Mouse (Mus musculus): ENCODE measurements around the gene Abcc4. TPM values are rescaled to one million over a fixed set of nuclear protein-coding genes. Genes with fewer than 3 reads are reported as not detected.
A peak's percentile ranks its signal among the peaks of the same experiment; 100 is the strongest.

Gene Abcc4
- polyA plus RNA-seq, 1 experiment from 2014 or later: 1.6 TPM

GRCm38 (mm10) chr14:118591477-118592403, 114.3 kb downstream of the Abcc4 start:
- Histone ChIP-seq H3K4me2 (replicated peaks) (no peak overlapping the region), H3K27ac (no peak overlapping the region), H3K9ac (replicated peaks) (no peak overlapping the region), H3K9me3 (no peaks in the 10 kb centered on the region), H3K27me3 (peaks cover 27% of the 10 kb centered on the region), H3K4me3 (replicated peaks) (no peak overlapping the region), H3K36me3 (no peaks in the 10 kb centered on the region), H3K4me1 (replicated peaks) (peaks cover 22% of the 10 kb centered on the region)
- 48% methylated on average over 20 of the region's 20 CpGs for whole genome bisulfite sequencing
- ATAC-seq: peak; percentile 90

DNA sequence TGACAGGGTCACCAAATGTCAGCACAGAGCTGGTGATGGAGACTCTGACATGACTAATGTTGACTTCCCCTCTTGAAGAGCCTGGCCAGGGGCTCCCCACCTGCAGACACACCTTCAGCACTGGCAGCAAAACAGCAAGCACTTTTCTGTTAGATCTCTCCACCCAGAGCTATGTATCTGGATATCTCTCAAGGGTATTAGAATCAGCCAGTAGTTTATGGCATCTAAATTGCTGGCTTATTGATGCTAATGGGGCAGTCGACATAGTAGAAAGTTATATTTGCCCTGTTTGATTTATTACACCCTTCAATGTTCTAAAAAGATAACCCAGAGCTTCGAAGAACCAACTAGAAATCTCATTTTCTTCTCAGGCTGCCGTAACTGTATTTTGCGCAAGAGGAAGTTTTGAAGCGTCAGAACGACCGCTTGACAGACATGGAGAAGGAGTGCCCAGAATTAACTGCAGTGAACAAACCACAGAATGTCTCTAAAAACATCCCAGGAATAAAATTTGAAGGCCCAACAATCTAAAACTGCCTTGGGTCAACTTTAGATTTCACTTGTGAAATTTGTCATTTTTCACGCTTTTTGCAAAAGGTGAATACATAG, 123.6 kb downstream of the Abcc4 start:
- H3K27me3 ChIP-seq: no peaks in the 10 kb centered on the region; the same call in 1 of the 2 replicates
- no peak overlapping the region for H3K4me3 ChIP-seq (replicated peaks)
- H3K9me3 ChIP-seq: no peaks in the 10 kb centered on the region
- no peak for ATAC-seq
- 96% methylated on average over 8 of the region's 8 CpGs for WGBS
- H3K36me3 ChIP-seq: no peaks in the 10 kb centered on the region
- H3K27ac ChIP-seq: no peak overlapping the region
- H3K4me2 ChIP-seq (replicated peaks): no peak overlapping the region
- H3K4me1 ChIP-seq (replicated peaks): no peaks in the 10 kb centered on the region
- H3K9ac ChIP-seq (replicated peaks): no peak overlapping the region

- Histone ChIP-seq H3K4me3 (replicated peaks) (no peak overlapping the region), H3K27ac (no peak overlapping the region), H3K4me1 (replicated peaks) (no peaks in the 10 kb centered on the region), H3K36me3 (no peaks in the 10 kb centered on the region), H3K27me3 (no peaks in the 10 kb centered on the region), H3K9ac (replicated peaks) (no peak overlapping the region), H3K4me2 (replicated peaks) (no peak overlapping the region), H3K9me3 (no peaks in the 10 kb centered on the region)
- WGBS: 82% methylated on average over 8 of the region's 8 CpGs
- ATAC-seq: no peak
These were observed 124.3 kb downstream of the Abcc4 start for GRCm38 (mm10) chr14:118581673-118582072.

- 94% methylated on average over 19 of the region's 19 CpGs for WGBS
- Histone ChIP-seq H3K36me3 (no peaks in the 10 kb centered on the region), H3K4me3 (replicated peaks) (no peak overlapping the region), H3K27me3 (no peaks in the 10 kb centered on the region), H3K27ac (no peak overlapping the region), H3K4me2 (replicated peaks) (no peak overlapping the region), H3K9ac (replicated peaks) (no peak overlapping the region), H3K4me1 (replicated peaks) (no peaks in the 10 kb centered on the region), H3K9me3 (no peaks in the 10 kb centered on the region)
- no peak for ATAC-seq
These were observed 126.8 kb downstream of the Abcc4 start for GRCm38 (mm10) chr14:118579013-118579728.

DNA sequence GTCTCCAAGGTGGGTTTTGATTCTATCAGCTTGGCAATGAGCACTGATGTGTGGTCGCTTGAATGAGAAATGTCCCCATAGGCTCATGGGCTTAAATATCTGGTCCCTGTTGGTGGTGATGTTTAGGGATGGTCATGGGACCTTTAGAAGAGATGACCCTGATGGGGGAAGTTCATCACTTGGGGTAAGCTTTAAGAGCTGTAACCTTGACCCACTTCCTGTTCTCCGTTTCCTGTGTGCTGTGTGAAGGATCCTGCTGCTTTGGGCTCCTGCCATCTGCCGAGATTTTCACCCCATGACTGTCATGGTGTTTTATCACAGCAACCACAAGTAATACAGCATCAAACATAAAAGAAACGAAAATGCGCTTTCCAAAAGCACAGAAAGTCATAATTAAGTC, 128.1 kb downstream of the Abcc4 start:
- Histone ChIP-seq H3K4me3 (replicated peaks) (no peak overlapping the region), H3K4me2 (replicated peaks) (no peak overlapping the region), H3K9ac (replicated peaks) (no peak overlapping the region), H3K9me3 (no peaks in the 10 kb centered on the region), H3K27ac (no peak overlapping the region), H3K4me1 (replicated peaks) (no peaks in the 10 kb centered on the region), H3K27me3 (no peaks in the 10 kb centered on the region), H3K36me3 (no peaks in the 10 kb centered on the region)
- ATAC-seq: no peak
- WGBS: 91% methylated on average over 5 of the region's 5 CpGs

DNA sequence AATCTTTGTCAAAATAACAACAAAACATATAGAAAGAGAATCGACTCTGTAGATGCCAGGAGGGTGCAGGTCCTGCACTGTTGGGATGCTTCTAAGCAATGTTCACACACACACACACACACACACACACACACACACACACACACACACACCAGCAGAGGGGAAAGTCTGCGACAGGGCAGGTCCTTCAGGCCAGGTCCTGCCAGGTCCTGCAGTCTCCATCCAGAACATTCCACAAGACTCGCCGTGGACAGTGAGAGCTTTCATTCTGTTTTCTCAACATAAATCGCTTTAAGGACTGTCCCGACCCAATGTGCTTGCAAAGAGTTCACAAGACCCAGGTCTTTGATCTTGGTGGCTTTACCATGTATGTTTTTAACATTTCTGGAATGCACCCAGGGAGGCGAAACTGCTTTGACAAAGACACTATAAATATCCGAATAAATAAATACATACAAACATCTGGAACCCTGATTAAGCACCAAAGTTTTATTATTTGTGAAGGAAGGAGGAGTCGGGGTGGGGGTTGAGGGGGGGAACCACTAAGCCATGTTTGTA, 133.3 kb downstream of the Abcc4 start:
- ATAC-seq: no peak
- Histone ChIP-seq H3K9ac (replicated peaks) (no peak overlapping the region), H3K9me3 (no peaks in the 10 kb centered on the region), H3K27ac (no peak overlapping the region), H3K27me3 (no peaks in the 10 kb centered on the region), H3K36me3 (no peaks in the 10 kb centered on the region), H3K4me1 (replicated peaks) (no peaks in the 10 kb centered on the region; the same call in 1 of the 2 replicates), H3K4me3 (replicated peaks) (no peak overlapping the region), H3K4me2 (replicated peaks) (no peak overlapping the region)
- WGBS: 87% methylated on average over 9 of the region's 9 CpGs

- Histone ChIP-seq H3K4me2 (replicated peaks) (no peak overlapping the region), H3K36me3 (no peaks in the 10 kb centered on the region), H3K27me3 (no peaks in the 10 kb centered on the region), H3K4me3 (replicated peaks) (no peak overlapping the region), H3K4me1 (replicated peaks) (peaks cover 10% of the 10 kb centered on the region; the same call in 1 of the 2 replicates), H3K27ac (no peak overlapping the region), H3K9me3 (no peaks in the 10 kb centered on the region), H3K9ac (replicated peaks) (no peak overlapping the region)
- ATAC-seq: no peak
- WGBS: 93% methylated on average over 13 of the region's 13 CpGs
These were observed 136.4 kb downstream of the Abcc4 start for GRCm38 (mm10) chr14:118569586-118569985.

DNA sequence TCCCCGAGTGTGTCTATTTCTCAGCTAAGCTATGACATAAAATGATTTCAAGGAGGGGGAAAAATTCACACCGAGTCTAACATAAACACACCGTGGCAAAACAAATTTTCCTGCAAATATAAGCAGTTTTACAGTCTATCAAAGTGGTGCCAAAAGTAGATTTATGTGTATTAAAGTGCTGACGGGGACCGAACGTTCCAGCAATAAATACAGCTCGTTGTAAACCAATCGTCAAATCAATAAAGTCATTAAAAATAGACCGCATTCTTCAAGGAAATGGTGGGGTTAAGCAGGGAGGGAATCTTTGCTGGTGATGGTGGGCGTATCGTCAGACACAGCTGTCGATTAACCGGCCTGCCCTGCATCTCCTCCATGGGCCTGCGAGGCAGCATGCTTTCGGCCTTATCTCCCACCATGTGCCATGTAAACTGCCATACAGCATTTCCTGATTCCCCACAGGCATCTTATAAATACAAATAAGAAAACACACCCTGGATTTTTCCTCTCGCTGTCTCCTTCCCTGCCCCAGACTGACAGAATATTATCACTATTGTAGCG, 137.8 kb downstream of the Abcc4 start:
- H3K9ac ChIP-seq (replicated peaks): no peak overlapping the region
- peaks cover 10% of the 10 kb centered on the region; the same call in 1 of the 2 replicates for H3K4me1 ChIP-seq (replicated peaks)
- H3K27ac ChIP-seq: peak overlapping the region; percentile 36; the same call in 1 of the 2 replicates
- ATAC-seq: no peak
- WGBS: 74% methylated on average over 17 of the region's 17 CpGs
- no peaks in the 10 kb centered on the region for H3K36me3 ChIP-seq
- peaks cover 4% of the 10 kb centered on the region; the same call in 1 of the 2 replicates for H3K27me3 ChIP-seq
- no peaks in the 10 kb centered on the region for H3K9me3 ChIP-seq
- H3K4me3 ChIP-seq (replicated peaks): no peak overlapping the region
- no peak overlapping the region for H3K4me2 ChIP-seq (replicated peaks)

DNA sequence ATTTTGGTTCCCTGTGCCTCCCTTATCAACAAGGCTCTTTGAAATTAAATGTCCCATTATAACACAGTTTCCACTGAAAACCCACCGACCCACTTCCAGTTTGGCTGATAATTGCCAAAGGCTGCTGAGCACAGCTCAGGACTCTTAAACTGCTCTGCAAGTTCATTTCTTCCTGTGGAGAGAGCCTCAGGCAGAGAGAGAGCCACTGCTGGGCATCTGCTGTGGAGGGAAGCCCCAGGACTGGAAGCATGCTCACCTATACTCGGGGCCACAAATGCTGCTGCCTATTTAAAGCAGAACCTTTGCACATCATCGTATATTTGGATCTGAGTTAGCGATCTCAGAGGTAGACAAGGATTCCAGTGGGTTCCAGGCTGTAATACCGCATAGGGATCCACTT, 139.2 kb downstream of the Abcc4 start:
- Histone ChIP-seq H3K9ac (replicated peaks) (no peak overlapping the region), H3K4me2 (replicated peaks) (peak overlapping the region; percentile 2; the same call in 1 of the 2 replicates), H3K4me3 (replicated peaks) (no peak overlapping the region), H3K27ac (no peak overlapping the region), H3K27me3 (peaks cover 4% of the 10 kb centered on the region; the same call in 1 of the 2 replicates), H3K9me3 (no peaks in the 10 kb centered on the region), H3K4me1 (replicated peaks) (peaks cover 10% of the 10 kb centered on the region; the same call in 1 of the 2 replicates), H3K36me3 (no peaks in the 10 kb centered on the region)
- ATAC-seq: peak; percentile 56; the same call in 1 of the 2 replicates
- 80% methylated on average over 5 of the region's 5 CpGs for WGBS

DNA sequence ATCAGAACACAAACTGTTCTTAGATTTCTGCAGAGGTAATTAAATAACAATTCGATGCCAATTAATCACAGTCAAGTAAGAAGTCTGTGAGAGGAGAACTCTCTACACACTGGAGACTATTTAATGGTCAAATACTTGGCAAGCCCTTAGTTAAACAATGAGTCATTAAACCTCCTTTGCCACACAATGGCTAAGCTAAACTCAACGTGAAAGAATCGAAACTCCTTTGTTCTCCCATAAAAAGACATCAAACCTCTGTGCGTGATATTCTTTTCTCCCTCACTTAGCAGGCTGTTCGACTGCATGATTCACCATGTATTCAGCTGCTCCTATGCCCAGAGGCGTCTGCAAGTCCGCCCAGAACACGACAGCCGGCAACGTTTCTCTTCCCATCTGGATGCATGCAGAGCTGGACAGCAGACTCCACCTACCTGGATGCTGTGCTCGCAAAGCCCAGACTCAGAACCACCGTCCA, 139.8 kb downstream of the Abcc4 start:
- H3K36me3 ChIP-seq: no peaks in the 10 kb centered on the region
- no peak overlapping the region for H3K27ac ChIP-seq
- H3K9ac ChIP-seq (replicated peaks): no peak overlapping the region
- peaks cover 4% of the 10 kb centered on the region; the same call in 1 of the 2 replicates for H3K27me3 ChIP-seq
- no peak overlapping the region for H3K4me3 ChIP-seq (replicated peaks)
- no peaks in the 10 kb centered on the region for H3K9me3 ChIP-seq
- H3K4me1 ChIP-seq (replicated peaks): peaks cover 10% of the 10 kb centered on the region; the same call in 1 of the 2 replicates
- H3K4me2 ChIP-seq (replicated peaks): peak overlapping the region; percentile 2; the same call in 1 of the 2 replicates
- 19% methylated on average over 12 of the region's 12 CpGs for WGBS
- ATAC-seq: peak; percentile 74

DNA sequence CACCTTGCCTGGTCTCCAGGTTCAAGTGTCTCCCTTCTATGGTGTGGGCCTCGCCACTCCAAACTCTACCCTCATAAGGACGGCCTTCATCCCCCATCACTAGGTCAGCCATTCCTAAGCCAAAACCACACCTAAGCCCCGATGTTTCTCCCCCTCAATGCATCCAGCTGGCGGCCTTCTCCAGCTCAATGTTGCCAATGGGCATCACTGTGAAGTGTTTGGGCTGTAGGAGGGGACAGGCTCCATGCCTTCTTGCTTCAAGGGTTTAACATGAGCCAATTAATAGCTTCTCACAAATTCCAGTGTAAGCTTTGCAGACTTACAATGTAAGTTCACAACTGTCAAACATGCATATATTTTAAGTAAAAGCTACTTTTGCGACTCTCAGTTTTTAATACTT, 140.3 kb downstream of the Abcc4 start:
- Histone ChIP-seq H3K9ac (replicated peaks) (no peak overlapping the region), H3K4me3 (replicated peaks) (no peak overlapping the region), H3K27me3 (peaks cover 4% of the 10 kb centered on the region; the same call in 1 of the 2 replicates), H3K27ac (no peak overlapping the region), H3K36me3 (no peaks in the 10 kb centered on the region), H3K9me3 (no peaks in the 10 kb centered on the region), H3K4me1 (replicated peaks) (peaks cover 10% of the 10 kb centered on the region; the same call in 1 of the 2 replicates), H3K4me2 (replicated peaks) (no peak overlapping the region)
- no peak for ATAC-seq
- 94% methylated on average over 5 of the region's 5 CpGs for WGBS

Measured in midbrain, embryonic 13.5 days (tissue).